Mouse (Mus musculus) liver, adult 2 months (tissue): Measurements from ENCODE around the gene Creb5.

Experiments
- CTCF ChIP-seq: fragments of 200-500 bp; IDR thresholded peaks from 2 replicates; pipeline ENCODE4 v1.5.1; 2011; ENCODE audit warnings: low read depth, low read length, control low read depth
- POLR2A ChIP-seq: fragments of 200-500 bp; IDR thresholded peaks from 2 replicates; pipeline ENCODE4 v1.6.1; 2011; ENCODE audit warnings: low read length, control low read depth; ENCODE audit not compliant: insufficient read depth; ENCODE audit errors: extremely low read depth

- TF ChIP-seq CTCF (0 out of 2 replicates have a peak, but pooled peaks have one; percentile 7), POLR2A (no peak)
Observed at GRCm38 (mm10) chr6:53510005-53510404, 222.9 kb downstream of the Creb5 start.
